Mouse (Mus musculus): Measurements from ENCODE around the gene Pafah1b2. TPM values are rescaled to one million over a fixed set of nuclear protein-coding genes. Genes with fewer than 3 reads are reported as not detected.

The Pafah1b2 gene
- polyA plus RNA-seq, 1 experiment from 2014 or later: 224 TPM

DNA sequence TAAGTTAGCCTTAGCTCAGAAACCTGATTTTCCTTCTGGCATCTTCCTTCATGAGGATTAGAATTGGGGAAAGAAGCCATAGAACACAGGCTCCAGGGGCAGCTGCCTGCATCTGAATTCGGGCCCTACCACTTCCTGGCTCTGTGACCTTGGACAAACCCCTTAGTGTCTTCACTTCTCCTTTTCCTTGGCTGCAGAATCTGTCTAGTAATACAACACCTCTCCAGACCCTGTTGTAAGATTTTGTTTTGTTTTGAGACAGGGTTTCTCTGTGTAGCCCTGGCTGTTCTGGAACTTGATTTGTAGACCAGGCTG, 2.9 kb downstream of the Pafah1b2 start:
- Histone ChIP-seq H3K9ac (ENCODE audit: low read length) (no peak overlapping the region), H3K9me3 (ENCODE audit: control insufficient read depth, low read length) (no peaks in the 10 kb centered on the region), H3K27me3 (ENCODE audit: control insufficient read depth, insufficient read depth, low read length) (no peaks in the 10 kb centered on the region), H3K4me1 (ENCODE audit: control insufficient read depth, insufficient read depth, low read length) (peaks cover 19% of the 10 kb centered on the region), H3K4me3 (ENCODE audit: low read depth, low read length) (no peak overlapping the region), H3K4me2 (ENCODE audit: low read depth, severe bottlenecking) (no peak overlapping the region), H3K27ac (replicated peaks; ENCODE audit: low read depth, low read length) (no peak overlapping the region), H3K36me3 (ENCODE audit: control insufficient read depth, insufficient read depth, low read length) (no peaks in the 10 kb centered on the region)
- ATAC-seq (ENCODE audit: insufficient number of reproducible peaks, low FRiP score, low TSS enrichment, low read depth): no peak
- no peak for DNase-seq (ENCODE audit: low spot score)
- 60% methylated on average over 1 of the region's 1 CpGs for WGBS

DNA sequence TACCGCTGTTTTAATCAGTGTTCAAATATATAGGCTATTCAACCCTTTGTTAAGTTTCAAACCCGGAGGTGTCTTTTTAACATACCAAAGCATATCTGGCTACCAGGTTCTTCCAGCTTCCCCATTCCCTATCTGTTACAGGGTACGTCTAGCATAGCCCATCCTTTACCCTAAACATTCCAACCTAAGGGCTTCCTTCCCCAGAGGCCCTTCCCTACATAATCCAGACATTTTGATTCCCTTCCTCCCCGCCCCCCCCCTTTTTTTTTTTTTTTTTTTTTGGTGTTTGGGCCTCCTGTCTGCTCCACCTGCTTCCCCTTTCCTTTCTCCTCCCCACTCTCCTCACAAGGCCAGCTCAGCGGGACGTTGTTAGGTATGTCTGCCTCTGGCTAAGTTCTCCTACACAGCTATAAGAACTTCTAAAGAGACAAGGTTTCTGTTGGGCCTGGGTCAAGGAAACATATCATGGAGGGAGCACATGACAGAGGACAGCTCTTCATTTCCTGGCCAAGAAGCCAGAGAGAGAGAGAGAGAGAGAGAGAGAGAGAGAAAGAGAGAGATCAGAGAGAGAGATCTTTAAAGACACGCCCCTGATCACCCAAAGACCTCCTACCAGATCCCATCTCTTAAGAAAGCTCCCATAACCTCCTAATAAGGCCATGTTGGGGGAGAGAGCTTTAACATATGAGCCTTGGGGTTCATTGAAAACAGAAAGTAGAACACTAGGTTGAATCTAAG, 3.4 kb downstream of the Pafah1b2 start:
- H3K4me1 ChIP-seq (ENCODE audit: control insufficient read depth, insufficient read depth, low read length): peaks cover 14% of the 10 kb centered on the region
- no peak overlapping the region for H3K4me3 ChIP-seq (ENCODE audit: low read depth, low read length)
- WGBS: 51% methylated on average over 7 of the region's 7 CpGs
- DNase-seq (ENCODE audit: low spot score) (no peak), ATAC-seq (ENCODE audit: insufficient number of reproducible peaks, low FRiP score, low TSS enrichment, low read depth) (no peak)
- no peaks in the 10 kb centered on the region for H3K9me3 ChIP-seq (ENCODE audit: control insufficient read depth, low read length)
- H3K27me3 ChIP-seq (ENCODE audit: control insufficient read depth, insufficient read depth, low read length): no peaks in the 10 kb centered on the region
- H3K4me2 ChIP-seq (ENCODE audit: low read depth, severe bottlenecking): no peak overlapping the region
- no peak overlapping the region for H3K27ac ChIP-seq (replicated peaks; ENCODE audit: low read depth, low read length)
- H3K9ac ChIP-seq (ENCODE audit: low read length): no peak overlapping the region
- no peaks in the 10 kb centered on the region for H3K36me3 ChIP-seq (ENCODE audit: control insufficient read depth, insufficient read depth, low read length)

DNA sequence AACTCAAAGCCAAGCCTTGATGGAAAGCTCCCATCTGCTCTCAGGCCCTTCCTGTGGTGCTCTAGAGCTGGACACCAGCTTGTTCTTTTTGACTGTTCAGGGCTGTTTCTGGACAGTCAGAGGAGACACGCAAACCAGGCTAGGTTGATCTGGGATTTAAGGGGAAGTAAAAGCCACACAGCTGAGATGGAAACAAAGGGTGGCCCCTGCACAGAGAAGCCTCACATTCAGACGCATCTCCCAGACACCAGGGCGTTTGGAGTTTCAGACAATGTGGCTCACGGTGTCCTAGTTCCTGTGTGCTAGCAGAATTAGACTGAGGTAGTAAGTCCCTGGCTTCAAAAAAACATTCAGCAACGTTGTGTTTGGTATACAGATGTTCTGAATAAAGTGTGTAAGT, 6.3 kb downstream of the Pafah1b2 start:
- no peaks in the 10 kb centered on the region for H3K36me3 ChIP-seq (ENCODE audit: control insufficient read depth, insufficient read depth, low read length)
- no peak overlapping the region for H3K9ac ChIP-seq (ENCODE audit: low read length)
- H3K4me1 ChIP-seq (ENCODE audit: control insufficient read depth, insufficient read depth, low read length): no peaks in the 10 kb centered on the region
- no peak overlapping the region for H3K4me2 ChIP-seq (ENCODE audit: low read depth, severe bottlenecking)
- ATAC-seq (ENCODE audit: insufficient number of reproducible peaks, low FRiP score, low TSS enrichment, low read depth) (no peak), DNase-seq (ENCODE audit: low spot score) (no peak)
- no peak overlapping the region for H3K4me3 ChIP-seq (ENCODE audit: low read depth, low read length)
- 74% methylated on average over 5 of the region's 5 CpGs for WGBS
- H3K27me3 ChIP-seq (ENCODE audit: control insufficient read depth, insufficient read depth, low read length): no peaks in the 10 kb centered on the region
- no peaks in the 10 kb centered on the region for H3K9me3 ChIP-seq (ENCODE audit: control insufficient read depth, low read length)
- H3K27ac ChIP-seq (replicated peaks; ENCODE audit: low read depth, low read length): no peak overlapping the region

DNA sequence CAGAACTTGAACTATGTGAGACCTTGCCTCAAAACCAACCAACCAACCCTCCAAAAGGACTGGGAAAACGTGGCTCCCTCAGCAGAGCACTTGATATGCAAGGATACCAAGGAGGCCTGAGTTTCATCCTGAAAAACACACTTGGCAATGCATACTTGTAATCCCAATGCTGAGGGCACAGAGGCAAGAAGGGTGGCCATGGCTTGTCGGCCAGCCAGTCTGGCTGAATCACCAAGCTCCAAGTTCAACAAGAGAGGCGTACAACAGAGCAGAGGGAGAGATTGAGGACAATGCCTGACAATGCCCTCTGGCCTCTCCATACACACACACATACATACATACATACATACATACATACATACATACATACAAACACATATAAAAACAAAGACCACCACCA, 8.0 kb downstream of the Pafah1b2 start:
- H3K27me3 ChIP-seq (ENCODE audit: control insufficient read depth, insufficient read depth, low read length): no peaks in the 10 kb centered on the region
- H3K9me3 ChIP-seq (ENCODE audit: control insufficient read depth, low read length): no peaks in the 10 kb centered on the region
- DNase-seq (ENCODE audit: low spot score): no peak
- 59% methylated on average over 3 of the region's 3 CpGs for WGBS
- H3K4me1 ChIP-seq (ENCODE audit: control insufficient read depth, insufficient read depth, low read length): no peaks in the 10 kb centered on the region
- no peak overlapping the region for H3K27ac ChIP-seq (replicated peaks; ENCODE audit: low read depth, low read length)
- H3K9ac ChIP-seq (ENCODE audit: low read length): no peak overlapping the region
- no peak overlapping the region for H3K4me3 ChIP-seq (ENCODE audit: low read depth, low read length)
- ATAC-seq (ENCODE audit: insufficient number of reproducible peaks, low FRiP score, low TSS enrichment, low read depth): no peak
- H3K4me2 ChIP-seq (ENCODE audit: low read depth, severe bottlenecking): no peak overlapping the region
- H3K36me3 ChIP-seq (ENCODE audit: control insufficient read depth, insufficient read depth, low read length): no peaks in the 10 kb centered on the region

DNA sequence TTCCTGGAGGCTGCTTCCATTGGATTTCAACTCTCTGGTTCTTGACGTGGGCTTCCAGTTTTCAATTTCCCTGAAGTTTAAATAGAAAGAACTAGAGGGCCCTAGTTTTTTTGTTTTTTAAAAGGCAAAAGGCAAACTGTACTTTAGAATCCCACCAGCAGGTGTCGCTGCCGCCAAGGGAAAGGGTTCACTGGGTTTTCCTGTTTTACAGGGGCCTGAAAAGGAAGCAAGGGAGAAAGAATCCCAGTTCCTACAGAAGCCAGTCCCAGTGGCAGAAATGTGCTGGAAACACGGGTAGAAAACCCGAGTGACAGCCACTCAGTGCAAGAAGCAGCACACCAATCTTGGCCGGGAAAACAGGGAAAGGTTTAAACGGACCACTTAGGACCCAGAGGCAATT, 8.8 kb downstream of the Pafah1b2 start:
- H3K36me3 ChIP-seq (ENCODE audit: control insufficient read depth, insufficient read depth, low read length): no peaks in the 10 kb centered on the region
- no peaks in the 10 kb centered on the region for H3K4me1 ChIP-seq (ENCODE audit: control insufficient read depth, insufficient read depth, low read length)
- no peak overlapping the region for H3K4me3 ChIP-seq (ENCODE audit: low read depth, low read length)
- H3K9ac ChIP-seq (ENCODE audit: low read length): 0 out of 2 replicates have a peak overlapping the region, but pooled peaks have one; percentile 17
- no peak overlapping the region for H3K27ac ChIP-seq (replicated peaks; ENCODE audit: low read depth, low read length)
- WGBS: 10% methylated on average over 7 of the region's 7 CpGs
- H3K27me3 ChIP-seq (ENCODE audit: control insufficient read depth, insufficient read depth, low read length): no peaks in the 10 kb centered on the region
- ATAC-seq (ENCODE audit: insufficient number of reproducible peaks, low FRiP score, low TSS enrichment, low read depth) (no peak), DNase-seq (ENCODE audit: low spot score) (peak; percentile 95)
- no peaks in the 10 kb centered on the region for H3K9me3 ChIP-seq (ENCODE audit: control insufficient read depth, low read length)
- no peak overlapping the region for H3K4me2 ChIP-seq (ENCODE audit: low read depth, severe bottlenecking)

DNA sequence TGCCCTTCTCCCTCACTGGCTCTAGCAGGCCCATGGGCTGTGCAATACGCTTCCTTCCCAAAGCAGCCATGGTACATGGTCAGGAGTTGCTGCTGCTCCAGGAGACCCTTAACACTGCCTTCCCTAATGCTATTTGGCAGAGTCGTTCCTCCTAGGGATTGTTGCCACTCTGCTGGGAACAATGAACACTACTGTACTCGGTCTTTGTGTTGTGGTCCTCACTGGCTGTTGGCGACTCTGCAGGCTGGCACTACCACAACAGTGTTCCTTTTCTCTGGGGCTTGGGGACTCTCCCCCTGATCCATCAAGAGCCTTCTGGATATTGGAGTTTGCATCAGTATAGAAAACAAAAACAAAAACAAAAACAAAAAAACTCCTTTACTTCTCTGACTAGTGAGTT, 13.5 kb downstream of the Pafah1b2 start:
- DNase-seq (ENCODE audit: low spot score) (no peak), ATAC-seq (ENCODE audit: insufficient number of reproducible peaks, low FRiP score, low TSS enrichment, low read depth) (no peak)
- H3K4me1 ChIP-seq (ENCODE audit: control insufficient read depth, insufficient read depth, low read length): no peaks in the 10 kb centered on the region
- H3K4me3 ChIP-seq (ENCODE audit: low read depth, low read length): no peak overlapping the region
- H3K27ac ChIP-seq (replicated peaks; ENCODE audit: low read depth, low read length): no peak overlapping the region
- no peak overlapping the region for H3K9ac ChIP-seq (ENCODE audit: low read length)
- H3K27me3 ChIP-seq (ENCODE audit: control insufficient read depth, insufficient read depth, low read length): no peaks in the 10 kb centered on the region
- no peak overlapping the region for H3K4me2 ChIP-seq (ENCODE audit: low read depth, severe bottlenecking)
- no peaks in the 10 kb centered on the region for H3K36me3 ChIP-seq (ENCODE audit: control insufficient read depth, insufficient read depth, low read length)
- 79% methylated on average over 4 of the region's 4 CpGs for WGBS
- H3K9me3 ChIP-seq (ENCODE audit: control insufficient read depth, low read length): no peaks in the 10 kb centered on the region

DNA sequence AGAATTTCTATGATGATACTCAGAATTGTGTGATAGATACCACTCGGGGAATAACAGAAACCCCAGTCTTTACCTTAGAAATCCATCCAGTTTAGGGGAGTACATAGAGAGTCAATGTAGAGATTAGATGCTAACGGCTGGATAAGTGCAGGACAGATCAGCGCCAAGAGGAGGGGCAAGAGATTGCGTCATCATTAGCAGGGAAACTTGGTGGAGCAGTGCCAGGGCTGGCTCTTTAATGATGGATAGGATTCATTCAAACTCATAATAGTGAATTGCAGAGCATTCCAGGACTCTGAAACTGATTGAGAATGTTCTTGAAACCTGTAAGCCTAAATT, 27.3 kb downstream of the Pafah1b2 start:
- peaks cover 3% of the 10 kb centered on the region; the same call in 1 of the 2 replicates for H3K36me3 ChIP-seq (ENCODE audit: control insufficient read depth, insufficient read depth, low read length)
- H3K27ac ChIP-seq (replicated peaks; ENCODE audit: low read depth, low read length): peak overlapping the region; percentile 92
- peak overlapping the region; percentile 74 for H3K4me2 ChIP-seq (ENCODE audit: low read depth, severe bottlenecking)
- peak; percentile 39 for DNase-seq (ENCODE audit: low spot score)
- no peaks in the 10 kb centered on the region for H3K27me3 ChIP-seq (ENCODE audit: control insufficient read depth, insufficient read depth, low read length)
- WGBS: under 1% methylated on average over 4 of the region's 4 CpGs
- H3K9me3 ChIP-seq (ENCODE audit: control insufficient read depth, low read length): no peaks in the 10 kb centered on the region
- ATAC-seq (ENCODE audit: insufficient number of reproducible peaks, low FRiP score, low TSS enrichment, low read depth): no peak; the same call in 1 of the 2 replicates
- H3K4me1 ChIP-seq (ENCODE audit: control insufficient read depth, insufficient read depth, low read length): peaks cover 2% of the 10 kb centered on the region; the same call in 1 of the 2 replicates
- H3K9ac ChIP-seq (ENCODE audit: low read length): peak overlapping the region; percentile 98
- H3K4me3 ChIP-seq (ENCODE audit: low read depth, low read length): peak overlapping the region; percentile 92

DNA sequence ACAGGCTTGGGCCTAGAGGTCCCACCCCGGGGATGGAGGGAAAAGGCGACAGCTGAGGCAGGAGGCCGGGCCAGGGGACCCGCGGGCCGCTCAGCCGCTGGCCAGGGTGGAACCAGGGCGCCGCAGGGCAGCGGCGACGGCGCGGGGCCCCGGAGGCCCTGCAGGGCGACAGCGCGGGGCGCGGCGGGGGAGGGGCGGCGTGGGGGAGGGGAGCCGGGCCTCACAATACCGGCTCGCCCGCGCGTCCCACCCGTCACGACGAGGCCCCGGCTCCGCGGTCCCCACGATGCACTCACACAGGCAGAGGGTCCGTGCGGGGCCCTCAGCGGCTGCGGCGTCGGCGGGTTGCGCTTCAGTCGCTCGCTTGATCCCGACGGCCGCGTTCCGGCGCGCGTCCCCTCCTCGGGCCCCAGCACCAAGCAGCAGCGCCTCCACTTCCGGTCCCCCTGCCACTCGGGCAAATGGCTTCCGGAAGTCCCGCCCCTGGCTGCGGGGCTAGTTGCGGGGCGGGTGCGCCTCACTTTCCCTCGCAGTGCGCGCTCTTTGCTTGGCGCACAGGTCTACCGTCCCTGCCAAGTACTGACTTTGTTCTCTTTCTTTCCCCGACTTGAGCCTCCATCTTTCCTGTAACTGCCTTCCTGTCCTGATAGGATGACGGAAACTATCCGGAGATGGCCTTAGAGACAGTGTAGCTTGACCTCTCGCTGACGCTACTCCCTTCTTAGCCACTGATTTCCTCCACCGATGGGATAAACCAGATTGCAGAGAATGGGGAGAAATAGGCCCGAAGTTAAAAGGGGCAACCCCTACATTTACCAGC, 27.9 kb downstream of the Pafah1b2 start:
- WGBS: under 1% methylated on average over 58 of the region's 76 CpGs
- peak; percentile 90 for ATAC-seq (ENCODE audit: insufficient number of reproducible peaks, low FRiP score, low TSS enrichment, low read depth)
- peak; percentile 97 for DNase-seq (ENCODE audit: low spot score)

More for the DNA sequence above, 27.9 kb downstream of the Pafah1b2 start:
- Histone ChIP-seq H3K36me3 (ENCODE audit: control insufficient read depth, insufficient read depth, low read length) (peaks cover 3% of the 10 kb centered on the region; the same call in 1 of the 2 replicates), H3K9ac (ENCODE audit: low read length) (peak overlapping the region; percentile 98), H3K9me3 (ENCODE audit: control insufficient read depth, low read length) (no peaks in the 10 kb centered on the region), H3K27me3 (ENCODE audit: control insufficient read depth, insufficient read depth, low read length) (no peaks in the 10 kb centered on the region), H3K27ac (replicated peaks; ENCODE audit: low read depth, low read length) (peak overlapping the region; percentile 92), H3K4me3 (ENCODE audit: low read depth, low read length) (peak overlapping the region; percentile 92), H3K4me2 (ENCODE audit: low read depth, severe bottlenecking) (peak overlapping the region; percentile 74), H3K4me1 (ENCODE audit: control insufficient read depth, insufficient read depth, low read length) (peaks cover 2% of the 10 kb centered on the region; the same call in 1 of the 2 replicates)

Measured in limb, embryonic 11.5 days (tissue).